Mouse (Mus musculus) heart, embryonic 13.5 days (tissue): ENCODE measurements around the gene Ptprk. TPM values are rescaled to one million over a fixed set of nuclear protein-coding genes. Genes with fewer than 3 reads are reported as not detected.

ENCODE experiments used
- ATAC-seq: fragments of 200-750 bp; cut with Nextera tagmentation; 2 replicates; pipeline ENCODE4 v1.8.0; 2017; ENCODE audit warnings: moderate TSS enrichment; ENCODE audit not compliant: insufficient number of reproducible peaks, low FRiP score, low TSS enrichment; ENCODE audit errors: extremely low read depth
- H3K27ac ChIP-seq: fragments of 300-500 bp; sonication (generic); replicated peaks from 2 replicates; pipeline ENCODE4 v1.5.1; 2015; ENCODE audit warnings: moderate library complexity, mild to moderate bottlenecking, inconsistent platforms
- H3K27me3 ChIP-seq: fragments of 300-500 bp; sonication (generic); replicated peaks from 2 replicates; pipeline ENCODE4 v1.6.1; 2015; ENCODE audit warnings: mild to moderate bottlenecking, inconsistent platforms
- H3K36me3 ChIP-seq: fragments of 300-500 bp; sonication (generic); 2 replicates; pipeline ENCODE4 v1.6.1; 2015; ENCODE audit warnings: mild to moderate bottlenecking, inconsistent platforms
- H3K4me1 ChIP-seq: fragments of 300-500 bp; sonication (generic); 2 replicates; pipeline ENCODE4 v1.6.1; 2015; ENCODE audit warnings: inconsistent platforms
- H3K4me2 ChIP-seq: fragments of 300-500 bp; sonication (generic); 2 replicates; pipeline ENCODE4 v1.6.1; 2015; ENCODE audit warnings: inconsistent platforms, mild to moderate bottlenecking, moderate library complexity
- H3K4me3 ChIP-seq: fragments of 300-500 bp; sonication (generic); 2 replicates; pipeline ENCODE4 v1.5.1; 2015; ENCODE audit warnings: moderate library complexity, mild to moderate bottlenecking, inconsistent platforms
- H3K9ac ChIP-seq: fragments of 300-500 bp; sonication (generic); 2 replicates; pipeline ENCODE4 v1.6.1; 2015; ENCODE audit warnings: inconsistent platforms, mild to moderate bottlenecking, moderate library complexity
- H3K9me3 ChIP-seq: fragments of 300-500 bp; sonication (generic); 2 replicates; pipeline ENCODE4 v1.6.1; 2016; ENCODE audit warnings: inconsistent platforms
- WGBS: fragments of 180-500 bp; shearing (Covaris S2); methylation state at CpG from one replicate; pipeline ENCODE4 v1.1.7; 2015; ENCODE audit warnings: mixed read lengths; 5-methylcytosine and 5-hydroxymethylcytosine counted together
- polyA plus RNA-seq: library from polyadenylated mRNA; unstranded; fragments of >200 nt; fragmentation: Nextera tagmentation; extraction: Ambion mirVana; gene quantifications from 2 replicates; pipeline ENCODE4 v1.2.1, GENCODE M21; 2015

Gene Ptprk
- polyA plus RNA-seq, 1 experiment from 2014 or later = 31.3 TPM

DNA sequence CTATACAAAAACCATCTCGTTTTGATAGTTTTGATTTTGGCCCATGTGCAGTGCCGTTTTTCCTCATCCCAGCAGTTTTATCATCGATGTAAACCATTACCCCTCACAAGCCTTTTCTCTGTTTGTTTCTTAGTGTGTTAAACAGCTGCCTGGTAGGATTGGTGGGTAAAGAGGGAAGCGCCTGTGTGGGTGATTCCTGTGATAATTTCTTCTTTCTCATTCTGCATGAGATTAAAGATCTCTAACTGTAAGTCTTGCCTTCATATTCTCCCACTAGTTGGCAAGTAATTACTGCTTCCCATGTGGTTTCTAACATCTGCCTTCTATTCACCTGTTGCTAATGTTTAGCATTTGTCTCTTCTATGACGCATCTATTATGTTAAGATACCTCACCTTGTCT lies 116.8 kb downstream of the Ptprk start:
- Histone ChIP-seq H3K4me3 (no peak overlapping the region), H3K27me3 (no peaks in the 10 kb centered on the region), H3K36me3 (no peaks in the 10 kb centered on the region), H3K4me2 (no peak overlapping the region), H3K9ac (no peak overlapping the region), H3K9me3 (no peaks in the 10 kb centered on the region), H3K27ac (no peak overlapping the region), H3K4me1 (no peaks in the 10 kb centered on the region)
- 77% methylated on average over 5 of the region's 5 CpGs for WGBS
- no peak for ATAC-seq

DNA sequence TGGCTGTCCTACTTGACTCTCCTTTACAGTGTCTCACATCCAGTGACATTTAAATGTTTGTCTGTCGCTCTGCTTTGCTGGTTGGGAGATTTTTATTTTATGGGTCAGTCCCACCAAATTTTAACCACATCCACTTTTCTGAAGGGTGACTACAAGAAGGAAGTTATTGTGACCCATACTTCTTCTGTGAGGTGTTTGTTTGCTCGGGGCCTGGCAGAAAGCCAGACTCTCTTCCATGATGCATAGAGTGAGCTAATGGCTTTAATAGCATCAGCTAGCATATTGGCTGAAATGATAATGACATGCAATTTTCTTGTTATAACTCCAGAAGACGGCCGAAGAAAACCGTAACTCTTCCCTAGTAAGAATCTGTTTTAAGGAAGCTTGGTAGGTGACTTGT lies 119.0 kb downstream of the Ptprk start:
- no peak overlapping the region for H3K4me2 ChIP-seq
- H3K36me3 ChIP-seq = no peaks in the 10 kb centered on the region
- ATAC-seq = no peak
- H3K27me3 ChIP-seq = no peaks in the 10 kb centered on the region
- H3K27ac ChIP-seq = no peak overlapping the region
- WGBS = 78% methylated on average over 5 of the region's 5 CpGs
- H3K4me1 ChIP-seq = no peaks in the 10 kb centered on the region
- H3K4me3 ChIP-seq = no peak overlapping the region
- H3K9me3 ChIP-seq = no peaks in the 10 kb centered on the region
- H3K9ac ChIP-seq = no peak overlapping the region

DNA sequence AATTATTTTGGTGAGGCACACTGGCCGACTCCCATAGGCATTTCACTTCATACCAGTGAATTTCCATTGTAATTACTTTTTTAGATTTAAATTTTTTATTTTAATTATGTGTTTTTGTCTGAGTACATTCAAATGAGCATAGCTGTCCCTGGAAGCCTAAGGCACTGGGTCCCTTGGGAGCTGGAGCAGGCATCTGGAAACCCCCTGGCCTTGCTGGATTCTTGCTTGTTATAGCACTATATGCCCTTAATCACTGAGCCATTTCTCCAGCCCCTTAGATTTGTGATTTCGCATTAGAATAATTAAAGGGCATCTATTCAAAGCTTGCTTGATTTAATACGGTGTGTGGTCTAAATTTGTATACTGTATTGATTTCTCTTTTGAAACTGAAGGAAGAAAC lies 126.0 kb downstream of the Ptprk start:
- H3K27me3 ChIP-seq = no peaks in the 10 kb centered on the region
- H3K9ac ChIP-seq = no peak overlapping the region
- WGBS = 89% methylated on average over 3 of the region's 3 CpGs
- no peaks in the 10 kb centered on the region for H3K9me3 ChIP-seq
- H3K4me1 ChIP-seq = peaks cover 5% of the 10 kb centered on the region; the same call in 1 of the 2 replicates
- ATAC-seq = no peak
- no peak overlapping the region for H3K4me3 ChIP-seq
- no peaks in the 10 kb centered on the region for H3K36me3 ChIP-seq
- no peak overlapping the region for H3K27ac ChIP-seq
- H3K4me2 ChIP-seq = no peak overlapping the region

DNA sequence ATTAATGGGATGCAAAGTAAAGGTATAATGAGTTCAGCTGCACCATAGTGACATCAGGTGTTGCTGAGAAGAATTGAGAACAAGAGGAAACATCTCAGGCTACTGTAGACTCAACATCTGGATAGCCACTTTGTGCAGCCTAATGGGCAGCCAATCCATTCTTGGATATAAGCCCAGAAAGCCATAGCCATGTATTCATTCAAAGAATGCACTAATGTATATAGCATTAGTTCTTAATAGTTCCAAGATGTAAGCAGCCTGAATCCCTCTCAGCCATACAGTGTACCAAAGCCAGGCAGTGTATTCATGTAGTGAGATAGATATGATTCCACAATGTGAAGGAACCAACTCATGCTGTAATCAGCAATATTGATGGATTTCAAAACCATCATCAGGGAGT lies 134.8 kb downstream of the Ptprk start:
- no peak for ATAC-seq
- no peak overlapping the region for H3K27ac ChIP-seq
- no peaks in the 10 kb centered on the region for H3K36me3 ChIP-seq
- no peak overlapping the region for H3K9ac ChIP-seq
- no peaks in the 10 kb centered on the region for H3K9me3 ChIP-seq
- no peak overlapping the region for H3K4me2 ChIP-seq
- peaks cover 21% of the 10 kb centered on the region for H3K4me1 ChIP-seq
- H3K27me3 ChIP-seq = no peaks in the 10 kb centered on the region
- H3K4me3 ChIP-seq = no peak overlapping the region

DNA sequence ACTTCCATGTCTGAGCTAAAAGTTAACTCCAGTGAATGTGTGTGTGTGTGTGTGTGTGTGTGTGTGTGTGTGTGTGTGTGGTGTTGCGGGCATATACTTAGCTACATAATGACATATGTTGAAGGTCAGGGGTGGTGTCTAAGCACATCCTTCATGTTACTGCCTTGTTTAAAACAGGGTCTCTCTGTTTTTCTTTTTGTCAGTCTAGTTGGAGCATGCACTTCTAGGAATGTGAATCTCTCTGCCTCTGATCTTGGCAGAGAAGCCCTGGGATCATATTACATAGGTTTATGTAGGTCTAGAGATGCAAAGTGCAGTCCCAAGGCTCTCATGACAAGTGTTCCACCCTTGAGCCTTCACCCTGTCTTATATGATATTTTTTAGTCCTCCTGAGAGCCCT lies 137.5 kb downstream of the Ptprk start:
- ATAC-seq = no peak
- peaks cover 29% of the 10 kb centered on the region for H3K4me1 ChIP-seq
- WGBS = 64% methylated on average over 1 of the region's 1 CpGs
- H3K36me3 ChIP-seq = no peaks in the 10 kb centered on the region
- H3K4me3 ChIP-seq = no peak overlapping the region
- no peak overlapping the region for H3K27ac ChIP-seq
- no peaks in the 10 kb centered on the region for H3K27me3 ChIP-seq
- H3K4me2 ChIP-seq = no peak overlapping the region
- H3K9me3 ChIP-seq = no peaks in the 10 kb centered on the region
- H3K9ac ChIP-seq = no peak overlapping the region

DNA sequence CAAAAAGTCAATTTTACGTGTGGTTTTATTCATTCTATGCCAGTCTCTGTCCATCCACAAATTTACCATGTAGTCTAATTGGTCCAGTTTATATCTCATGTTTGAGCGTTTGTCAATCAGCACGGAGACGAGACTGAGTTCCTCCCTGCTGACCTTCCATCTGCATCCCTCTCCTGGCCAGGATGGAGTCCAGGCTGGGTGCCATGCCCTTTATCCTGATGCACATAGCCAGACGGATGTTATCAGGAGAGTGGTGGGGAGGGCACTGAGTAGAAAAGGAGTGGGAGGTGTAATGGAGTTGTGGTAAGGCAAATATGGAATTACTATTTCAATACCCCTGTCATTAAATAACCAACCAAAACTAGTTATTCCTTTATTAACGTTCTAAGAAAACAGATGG lies 140.5 kb downstream of the Ptprk start:
- 61% methylated on average over 6 of the region's 6 CpGs for WGBS
- no peak for ATAC-seq
- no peak overlapping the region for H3K4me2 ChIP-seq
- H3K4me3 ChIP-seq = no peak overlapping the region
- peaks cover 25% of the 10 kb centered on the region for H3K4me1 ChIP-seq
- H3K36me3 ChIP-seq = no peaks in the 10 kb centered on the region
- no peaks in the 10 kb centered on the region for H3K27me3 ChIP-seq
- H3K27ac ChIP-seq = no peak overlapping the region
- no peak overlapping the region for H3K9ac ChIP-seq
- no peaks in the 10 kb centered on the region for H3K9me3 ChIP-seq

DNA sequence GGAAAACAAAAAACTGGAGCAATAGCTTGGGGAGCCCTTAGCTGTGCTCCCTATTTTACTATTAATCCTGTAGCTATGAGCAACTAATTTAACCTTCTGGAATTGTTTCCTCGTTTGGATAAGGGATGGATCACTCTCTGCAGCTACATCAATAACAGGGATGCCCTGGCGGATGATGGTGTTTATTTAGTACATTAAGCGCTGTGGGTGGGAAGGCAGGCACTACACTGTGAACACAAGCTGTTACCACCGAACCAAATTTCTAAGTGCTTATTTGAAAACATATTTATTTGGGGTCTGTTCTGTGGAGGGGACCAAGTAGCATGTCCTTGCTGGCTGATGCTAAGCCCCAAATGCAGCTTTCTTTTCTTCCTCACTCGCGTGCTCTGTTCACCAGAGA lies 149.0 kb downstream of the Ptprk start:
- H3K27me3 ChIP-seq = no peaks in the 10 kb centered on the region
- H3K4me1 ChIP-seq = peaks cover 41% of the 10 kb centered on the region
- no peak overlapping the region for H3K9ac ChIP-seq
- WGBS = 74% methylated on average over 6 of the region's 6 CpGs
- no peaks in the 10 kb centered on the region for H3K36me3 ChIP-seq
- no peak overlapping the region for H3K27ac ChIP-seq
- no peak overlapping the region for H3K4me2 ChIP-seq
- ATAC-seq = no peak
- H3K9me3 ChIP-seq = no peaks in the 10 kb centered on the region
- no peak overlapping the region for H3K4me3 ChIP-seq

DNA sequence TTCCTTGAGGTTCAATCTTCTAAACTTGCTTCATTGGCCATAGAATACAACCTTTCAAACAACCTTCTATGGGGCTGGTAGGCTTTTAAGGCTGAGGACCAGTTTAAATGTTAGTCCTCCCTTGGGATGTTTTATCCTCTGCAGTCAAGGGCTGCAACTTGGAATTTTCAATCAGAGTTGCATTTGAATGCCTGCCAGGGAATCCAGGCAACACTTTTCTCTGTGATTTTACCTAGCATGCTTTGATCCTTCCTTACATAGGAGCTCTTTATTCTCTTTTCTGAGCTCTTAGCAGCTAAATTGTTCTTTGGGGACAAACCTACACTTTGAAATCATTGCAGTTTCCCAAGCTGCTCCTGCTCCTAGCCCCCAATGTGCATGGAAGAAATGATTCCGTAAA lies 149.8 kb downstream of the Ptprk start:
- WGBS = 87% methylated on average over 1 of the region's 1 CpGs
- Histone ChIP-seq H3K9ac (no peak overlapping the region), H3K4me2 (no peak overlapping the region), H3K4me1 (peaks cover 41% of the 10 kb centered on the region), H3K4me3 (no peak overlapping the region), H3K9me3 (no peaks in the 10 kb centered on the region), H3K27ac (no peak overlapping the region), H3K36me3 (no peaks in the 10 kb centered on the region), H3K27me3 (no peaks in the 10 kb centered on the region)
- no peak for ATAC-seq

DNA sequence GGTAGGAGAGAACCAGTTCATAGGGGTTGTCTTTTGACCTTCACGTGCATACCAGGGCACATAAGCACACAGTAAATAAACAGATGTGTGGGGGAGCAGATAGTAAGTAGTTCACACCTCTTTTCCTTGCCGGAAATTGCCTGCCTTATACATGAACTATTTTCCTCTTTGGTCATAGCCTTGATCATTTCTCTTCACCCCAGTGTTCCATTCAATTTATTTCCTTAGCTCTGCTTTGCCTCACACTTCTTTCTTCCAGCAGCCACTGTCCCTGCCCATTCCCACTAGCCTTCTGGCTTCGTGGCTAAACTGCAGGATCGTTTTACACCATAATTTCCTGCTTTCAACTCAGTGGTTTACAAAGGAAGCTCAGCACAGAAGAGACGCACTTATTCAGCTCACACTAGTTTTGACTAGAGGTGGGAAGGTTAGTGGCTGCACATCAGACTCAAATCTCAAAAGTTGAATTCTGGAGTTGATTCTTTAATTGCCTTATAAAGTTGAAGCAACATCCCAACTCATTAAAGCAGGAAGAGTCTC lies 151.0 kb downstream of the Ptprk start:
- WGBS = 50% methylated on average over 5 of the region's 5 CpGs
- Histone ChIP-seq H3K4me3 (no peak overlapping the region), H3K9me3 (no peaks in the 10 kb centered on the region), H3K9ac (no peak overlapping the region), H3K4me2 (no peak overlapping the region), H3K27ac (no peak overlapping the region), H3K4me1 (peaks cover 41% of the 10 kb centered on the region), H3K27me3 (no peaks in the 10 kb centered on the region), H3K36me3 (no peaks in the 10 kb centered on the region)
- ATAC-seq = no peak

DNA sequence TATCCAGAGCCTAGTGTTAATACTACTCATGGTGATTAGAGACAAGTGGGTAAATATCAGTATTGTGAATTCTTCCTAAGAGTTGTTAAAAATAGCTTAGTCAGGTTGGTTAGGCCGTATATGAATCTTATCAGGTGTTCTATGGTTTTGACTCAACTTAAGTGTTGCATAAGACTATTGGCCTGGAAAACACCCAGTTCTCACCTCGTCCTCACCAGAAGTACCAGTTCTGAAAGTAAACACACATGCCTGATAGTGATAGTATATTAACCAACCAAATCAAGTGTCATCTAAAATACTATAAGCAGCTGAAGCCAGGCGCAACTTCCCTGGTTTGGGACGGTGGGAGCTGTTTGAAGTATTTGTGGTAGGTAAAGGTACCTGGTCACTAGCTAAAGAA lies 153.1 kb downstream of the Ptprk start:
- H3K9me3 ChIP-seq = no peaks in the 10 kb centered on the region
- H3K9ac ChIP-seq = no peak overlapping the region
- H3K4me1 ChIP-seq = peaks cover 49% of the 10 kb centered on the region
- H3K36me3 ChIP-seq = no peaks in the 10 kb centered on the region
- no peak overlapping the region for H3K4me2 ChIP-seq
- H3K27me3 ChIP-seq = no peaks in the 10 kb centered on the region
- no peak for ATAC-seq
- no peak overlapping the region for H3K4me3 ChIP-seq
- 38% methylated on average over 4 of the region's 4 CpGs for WGBS
- H3K27ac ChIP-seq = no peak overlapping the region

DNA sequence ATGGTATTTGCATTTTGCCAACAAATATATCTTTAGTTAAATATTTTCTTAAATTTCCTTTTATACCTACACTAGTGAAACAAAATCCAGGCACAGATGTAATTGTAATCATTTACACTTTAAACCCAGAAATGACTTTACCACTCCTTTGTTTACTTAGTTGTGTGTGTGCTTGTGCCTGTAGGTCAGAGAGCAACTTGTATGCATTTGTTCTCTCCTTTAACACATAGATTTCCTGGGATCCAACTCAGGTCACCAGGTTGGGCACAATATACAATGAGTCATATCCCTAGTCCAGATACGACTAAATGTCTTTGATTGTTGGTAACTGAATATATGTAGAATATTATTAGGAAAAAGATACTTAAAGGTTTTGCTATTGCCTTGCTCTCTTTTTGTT lies 153.6 kb downstream of the Ptprk start:
- H3K36me3 ChIP-seq = no peaks in the 10 kb centered on the region
- H3K9ac ChIP-seq = no peak overlapping the region
- no peak overlapping the region for H3K4me2 ChIP-seq
- H3K27ac ChIP-seq = no peak overlapping the region
- no peak for ATAC-seq
- H3K4me3 ChIP-seq = no peak overlapping the region
- 76% methylated on average over 1 of the region's 1 CpGs for WGBS
- H3K4me1 ChIP-seq = peaks cover 52% of the 10 kb centered on the region
- H3K9me3 ChIP-seq = no peaks in the 10 kb centered on the region
- no peaks in the 10 kb centered on the region for H3K27me3 ChIP-seq

DNA sequence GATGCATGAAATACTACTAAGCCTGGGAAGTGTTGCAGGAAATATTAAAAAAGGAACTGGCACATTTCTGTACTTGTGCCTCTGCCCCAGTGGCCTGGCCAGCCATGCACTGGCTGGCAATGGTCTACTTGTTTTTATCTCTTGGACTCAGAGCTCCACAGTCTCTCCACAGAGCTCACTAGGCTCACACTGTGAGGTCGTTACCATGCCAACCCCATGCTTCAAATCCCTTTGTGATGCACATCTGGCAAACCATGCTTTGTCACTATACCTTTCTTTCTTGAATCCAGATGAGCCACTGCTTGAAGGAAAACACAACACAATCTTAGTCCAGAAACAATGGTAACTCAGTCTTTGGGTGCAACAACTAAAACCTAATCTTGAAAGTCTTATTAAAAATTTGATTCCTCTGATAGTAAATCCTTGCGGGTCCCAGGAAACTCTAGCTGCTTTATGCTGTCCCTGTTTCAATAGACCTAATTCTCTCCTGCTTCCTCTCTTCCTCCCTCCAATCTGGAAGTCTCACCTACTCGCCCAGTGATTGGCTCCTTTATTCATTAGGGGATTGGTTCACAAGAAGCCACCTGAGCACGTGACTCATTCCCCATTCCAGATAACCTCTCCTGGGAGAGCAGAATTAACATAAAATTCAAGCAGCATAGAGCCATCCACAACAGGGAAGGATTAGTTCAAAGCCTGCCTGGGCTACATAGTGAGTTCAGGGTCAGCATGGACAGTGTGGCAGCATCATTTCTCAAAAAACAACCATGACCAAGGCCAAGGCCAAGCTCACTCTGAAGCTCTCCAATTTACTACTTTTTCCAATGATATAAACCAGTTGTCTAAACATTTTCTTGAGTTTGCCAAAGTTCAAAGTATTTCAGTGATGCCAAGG lies 157.9 kb downstream of the Ptprk start:
- no peaks in the 10 kb centered on the region for H3K36me3 ChIP-seq
- ATAC-seq = no peak
- H3K4me2 ChIP-seq = no peak overlapping the region
- no peak overlapping the region for H3K4me3 ChIP-seq
- H3K4me1 ChIP-seq = peaks cover 16% of the 10 kb centered on the region
- H3K9me3 ChIP-seq = no peaks in the 10 kb centered on the region
- no peak overlapping the region for H3K9ac ChIP-seq
- WGBS = 57% methylated on average over 4 of the region's 4 CpGs
- H3K27me3 ChIP-seq = no peaks in the 10 kb centered on the region
- no peak overlapping the region for H3K27ac ChIP-seq
